Mouse (Mus musculus) cerebellum, adult 8-10 months (tissue): ENCODE data around the gene Ccdc84.
A peak's percentile ranks its signal among the peaks of the same experiment; 100 is the strongest.
"Not testable (repeated sequence)": the region's sequence is repeated elsewhere in the genome, so short reads cannot be mapped to it uniquely, and the experiment has no call there.

Experiments used
- DNase-seq: peaks from one replicate; pipeline ENCODE4 v3.0.0; 2022

Ccdc84 gene

GRCm38 (mm10) chr9:44418519-44419385 lies at the start of gene Ccdc84:
Ccdc84 (minus strand) TSS chr9:44418569.
- DNase-seq, result no peak

GRCm38 (mm10) chr9:44461950-44462349 lies 43.6 kb upstream of the Ccdc84 start:
- DNase-seq, result no peak

- DNase-seq, result peak; percentile 26
Measured at GRCm38 (mm10) chr9:44457035-44457742, 38.8 kb upstream of the Ccdc84 start.

- DNase-seq, result no peak
Measured at GRCm38 (mm10) chr9:44454891-44455220, 36.5 kb upstream of the Ccdc84 start, which contains the start of gene Upk2. Upk2 (minus strand) TSS chr9:44454976.

GRCm38 (mm10) chr9:44454132-44454890 lies 35.9 kb upstream of the Ccdc84 start:
- peak; percentile 86 for DNase-seq

- no peak for DNase-seq
Measured at GRCm38 (mm10) chr9:44450387-44450786, 32.0 kb upstream of the Ccdc84 start.

GRCm38 (mm10) chr9:44444402-44445025 lies 26.1 kb upstream of the Ccdc84 start:
- DNase-seq, result not testable (repeated sequence)

GRCm38 (mm10) chr9:44440961-44441360 lies 22.6 kb upstream of the Ccdc84 start, which contains the start of gene Foxr1:
Foxr1 (minus strand) TSS chr9:44441136.
- DNase-seq, result no peak

- no peak for DNase-seq
Measured at GRCm38 (mm10) chr9:44435747-44436146, 17.4 kb upstream of the Ccdc84 start.

- DNase-seq, result no peak
Measured at GRCm38 (mm10) chr9:44432577-44433185, 14.3 kb upstream of the Ccdc84 start.

GRCm38 (mm10) chr9:44423576-44423975 lies 5.2 kb upstream of the Ccdc84 start:
- no peak for DNase-seq

- no peak for DNase-seq
Measured at GRCm38 (mm10) chr9:44420280-44420898, 2.0 kb upstream of the Ccdc84 start.

- not testable (repeated sequence) for DNase-seq
Measured at GRCm38 (mm10) chr9:44419730-44420129, 1.4 kb upstream of the Ccdc84 start.

GRCm38 (mm10) chr9:44417892-44418363 lies 441 bp downstream of the Ccdc84 start:
- peak; percentile 95 for DNase-seq

GRCm38 (mm10) chr9:44417156-44417891 lies 1.0 kb downstream of the Ccdc84 start:
- DNase-seq, result no peak

GRCm38 (mm10) chr9:44412781-44413180 lies 5.6 kb downstream of the Ccdc84 start:
- DNase-seq, result no peak

GRCm38 (mm10) chr9:44412306-44412705 lies 6.1 kb downstream of the Ccdc84 start:
- no peak for DNase-seq

GRCm38 (mm10) chr9:44411601-44412130 lies 6.7 kb downstream of the Ccdc84 start:
- no peak for DNase-seq

GRCm38 (mm10) chr9:44410647-44411336 lies 7.6 kb downstream of the Ccdc84 start:
- no peak for DNase-seq

GRCm38 (mm10) chr9:44408693-44409092 lies 9.7 kb downstream of the Ccdc84 start:
- not testable (repeated sequence) for DNase-seq
